Mouse (Mus musculus) testis, adult 2 months (tissue): ENCODE measurements around the gene Castor1. TPM values are rescaled to one million over a fixed set of nuclear protein-coding genes. Genes with fewer than 3 reads are reported as not detected.

Source experiments
- H3K27ac ChIP-seq: fragments of 200-500 bp; 2 replicates; pipeline ENCODE4 v1.5.1; 2012; ENCODE audit warnings: low read depth, low read length; ENCODE audit not compliant: control insufficient read depth, insufficient read depth
- H3K27me3 ChIP-seq: fragments of 200-500 bp; 2 replicates; pipeline ENCODE4 v1.6.1; 2012; ENCODE audit warnings: mild to moderate bottlenecking, low read length, moderate library complexity; ENCODE audit not compliant: control insufficient read depth, insufficient read depth
- H3K36me3 ChIP-seq: fragments of 200-500 bp; 2 replicates; pipeline ENCODE4 v1.6.1; 2012; ENCODE audit warnings: mild to moderate bottlenecking, low read length; ENCODE audit not compliant: control insufficient read depth, insufficient read depth
- H3K4me1 ChIP-seq: fragments of 200-500 bp; 2 replicates; pipeline ENCODE4 v1.6.1; 2012; ENCODE audit warnings: low read length; ENCODE audit not compliant: control insufficient read depth, insufficient read depth
- H3K4me3 ChIP-seq: fragments of 200-500 bp; 2 replicates; pipeline ENCODE4 v1.5.1; 2012; ENCODE audit warnings: low read depth, mild to moderate bottlenecking, low read length, moderate library complexity, mixed read lengths; ENCODE audit not compliant: control insufficient read depth
- CTCF ChIP-seq: fragments of 200-500 bp; IDR thresholded peaks from 2 replicates; pipeline ENCODE4 v1.5.1; 2012; ENCODE audit warnings: low read depth, mild to moderate bottlenecking, inconsistent platforms, low read length, moderate library complexity; ENCODE audit not compliant: control insufficient read depth, insufficient read depth, insufficient replicate concordance
- POLR2A ChIP-seq: fragments of 200-500 bp; IDR thresholded peaks from 2 replicates; pipeline ENCODE4 v1.6.1; 2012; ENCODE audit warnings: low read depth, mild to moderate bottlenecking, inconsistent platforms, low read length, moderate library complexity; ENCODE audit not compliant: control insufficient read depth
- polyA plus RNA-seq: library from polyadenylated mRNA; depleted of rRNA; stranded (reverse); fragments of >200 nt; gene quantifications from 2 replicates; pipeline ENCODE4 v1.2.3, GENCODE M21; 2012

Castor1 gene
- polyA plus RNA-seq, 1 experiment, result 7.6 TPM

- TF ChIP-seq CTCF, result no peak
- no peak for TF ChIP-seq POLR2A
- Histone ChIP-seq H3K27ac (no peak overlapping the region), H3K4me1 (no peaks in the 10 kb centered on the region; the same call in 1 of the 2 replicates), H3K4me3 (no peak overlapping the region), H3K27me3 (no peaks in the 10 kb centered on the region), H3K36me3 (0 out of 2 replicates have a peak, but pooled peaks cover 2% of the 10 kb centered on the region)
Measured at GRCm38 (mm10) chr11:4196636-4197035, 21.4 kb upstream of the Castor1 start.

- Histone ChIP-seq H3K27ac (no peak overlapping the region), H3K4me3 (no peak overlapping the region), H3K27me3 (no peaks in the 10 kb centered on the region), H3K36me3 (0 out of 2 replicates have a peak, but pooled peaks cover 2% of the 10 kb centered on the region), H3K4me1 (no peaks in the 10 kb centered on the region; the same call in 1 of the 2 replicates)
- TF ChIP-seq CTCF, result no peak
- no peak for TF ChIP-seq POLR2A
Measured at GRCm38 (mm10) chr11:4197691-4198090, 20.3 kb upstream of the Castor1 start.

GRCm38 (mm10) chr11:4201981-4202700 is 15.9 kb upstream of the Castor1 start:
- Histone ChIP-seq H3K27ac (peak overlapping the region; percentile 7), H3K36me3 (peaks cover 4% of the 10 kb centered on the region; the same call in 1 of the 2 replicates), H3K4me3 (no peak overlapping the region), H3K4me1 (no peaks in the 10 kb centered on the region; the same call in 1 of the 2 replicates), H3K27me3 (no peaks in the 10 kb centered on the region)
- TF ChIP-seq POLR2A, result no peak
- no peak for TF ChIP-seq CTCF

GRCm38 (mm10) chr11:4202995-4203704 is 14.9 kb upstream of the Castor1 start:
- Histone ChIP-seq H3K4me3 (no peak overlapping the region), H3K36me3 (peaks cover 6% of the 10 kb centered on the region), H3K27me3 (no peaks in the 10 kb centered on the region), H3K27ac (peak overlapping the region; percentile 67), H3K4me1 (no peaks in the 10 kb centered on the region; the same call in 1 of the 2 replicates)
- no peak for TF ChIP-seq POLR2A
- no peak for TF ChIP-seq CTCF

GRCm38 (mm10) chr11:4203705-4204074 is 14.3 kb upstream of the Castor1 start:
- no peaks in the 10 kb centered on the region; the same call in 1 of the 2 replicates for H3K4me1 ChIP-seq
- peaks cover 6% of the 10 kb centered on the region for H3K36me3 ChIP-seq
- no peak overlapping the region for H3K4me3 ChIP-seq
- TF ChIP-seq POLR2A (no peak), CTCF (no peak)
- no peaks in the 10 kb centered on the region for H3K27me3 ChIP-seq
- H3K27ac ChIP-seq, result peak overlapping the region; percentile 67

GRCm38 (mm10) chr11:4205097-4205655 is 12.8 kb upstream of the Castor1 start:
- Histone ChIP-seq H3K4me1 (no peaks in the 10 kb centered on the region; the same call in 1 of the 2 replicates), H3K36me3 (peaks cover 6% of the 10 kb centered on the region), H3K27ac (no peak overlapping the region), H3K27me3 (no peaks in the 10 kb centered on the region), H3K4me3 (no peak overlapping the region)
- no peak for TF ChIP-seq CTCF
- no peak for TF ChIP-seq POLR2A

GRCm38 (mm10) chr11:4205951-4206350 is 12.1 kb upstream of the Castor1 start:
- no peak overlapping the region for H3K27ac ChIP-seq
- peaks cover 9% of the 10 kb centered on the region for H3K36me3 ChIP-seq
- H3K4me3 ChIP-seq, result no peak overlapping the region
- H3K27me3 ChIP-seq, result no peaks in the 10 kb centered on the region
- H3K4me1 ChIP-seq, result no peaks in the 10 kb centered on the region; the same call in 1 of the 2 replicates
- no peak for TF ChIP-seq CTCF
- TF ChIP-seq POLR2A, result no peak
